Mouse (Mus musculus) forebrain, embryonic 12.5 days (tissue): ENCODE measurements at regions not wholly inside any gene's neighbourhood (a gene's known extent, or its start where the extent isn't known, plus 50 kb on each side); places are given as distances from the start of the nearest gene placed in this dataset.

Experiments
- ATAC-seq: fragments of 200-750 bp; cut with Nextera tagmentation; 2 replicates; pipeline ENCODE4 v1.8.0; 2017; ENCODE audit warnings: moderate TSS enrichment; ENCODE audit not compliant: low FRiP score
- H3K27ac ChIP-seq: fragments of 300-500 bp; sonication (generic); 2 replicates; pipeline ENCODE4 v1.5.1; 2016; ENCODE audit warnings: mild to moderate bottlenecking
- H3K27me3 ChIP-seq: fragments of 300-500 bp; sonication (generic); 2 replicates; pipeline ENCODE4 v1.6.1; 2016; ENCODE audit warnings: mild to moderate bottlenecking
- H3K36me3 ChIP-seq: fragments of 300-500 bp; sonication (generic); replicated peaks from 2 replicates; pipeline ENCODE4 v1.6.1; 2016; ENCODE audit warnings: mild to moderate bottlenecking
- H3K4me1 ChIP-seq: fragments of 300-500 bp; sonication (generic); 2 replicates; pipeline ENCODE4 v1.6.1; 2016
- H3K4me2 ChIP-seq: fragments of 300-500 bp; sonication (generic); 2 replicates; pipeline ENCODE4 v1.6.1; 2016; ENCODE audit warnings: mild to moderate bottlenecking, moderate library complexity
- H3K4me3 ChIP-seq: fragments of 300-500 bp; sonication (generic); replicated peaks from 2 replicates; pipeline ENCODE4 v1.5.1; 2016; ENCODE audit warnings: mild to moderate bottlenecking
- H3K9ac ChIP-seq: fragments of 300-500 bp; sonication (generic); 2 replicates; pipeline ENCODE4 v1.6.1; 2016; ENCODE audit warnings: mild to moderate bottlenecking
- H3K9me3 ChIP-seq: fragments of 300-500 bp; sonication (generic); 2 replicates; pipeline ENCODE4 v1.6.1; 2016
- whole genome bisulfite sequencing: fragments of 180-500 bp; shearing (Covaris S2); methylation state at CpG from one replicate; pipeline ENCODE4 v1.1.7; 2016; 5-methylcytosine and 5-hydroxymethylcytosine counted together

- H3K4me3 ChIP-seq, result no peak overlapping the region
Measured at GRCm38 (mm10) chr13:107314746-107315145, 292.8 kb upstream of the Kif2a start.

GRCm38 (mm10) chr13:107308958-107309639 is 287.2 kb upstream of the Kif2a start:
- H3K4me3 ChIP-seq, result no peak overlapping the region
- ATAC-seq, result peak; percentile 30; the same call in 1 of the 2 replicates
- no peaks in the 10 kb centered on the region for H3K36me3 ChIP-seq
- no peak overlapping the region for H3K9ac ChIP-seq
- H3K4me2 ChIP-seq, result peak overlapping the region; percentile 8; the same call in 1 of the 2 replicates
- H3K4me1 ChIP-seq, result peaks cover 9% of the 10 kb centered on the region; the same call in 1 of the 2 replicates
- 46% methylated on average over 6 of the region's 6 CpGs for WGBS
- H3K27me3 ChIP-seq, result 0 out of 2 replicates have a peak, but pooled peaks cover 3% of the 10 kb centered on the region
- no peaks in the 10 kb centered on the region for H3K9me3 ChIP-seq
- H3K27ac ChIP-seq, result no peak overlapping the region

More at GRCm38 (mm10) chr13:107314746-107315145, 292.8 kb upstream of the Kif2a start:
- no peak for ATAC-seq
- H3K27ac ChIP-seq, result no peak overlapping the region
- 0 out of 2 replicates have a peak, but pooled peaks cover 2% of the 10 kb centered on the region for H3K4me1 ChIP-seq
- WGBS, result 92% methylated on average over 7 of the region's 7 CpGs
- H3K4me2 ChIP-seq, result no peak overlapping the region
- H3K9me3 ChIP-seq, result no peaks in the 10 kb centered on the region
- H3K27me3 ChIP-seq, result 0 out of 2 replicates have a peak, but pooled peaks cover 3% of the 10 kb centered on the region
- no peaks in the 10 kb centered on the region for H3K36me3 ChIP-seq
- H3K9ac ChIP-seq, result no peak overlapping the region

GRCm38 (mm10) chr13:107308404-107308803 is 286.5 kb upstream of the Kif2a start:
- no peaks in the 10 kb centered on the region for H3K9me3 ChIP-seq
- H3K9ac ChIP-seq, result no peak overlapping the region
- H3K4me1 ChIP-seq, result peaks cover 9% of the 10 kb centered on the region; the same call in 1 of the 2 replicates
- H3K27ac ChIP-seq, result no peak overlapping the region
- H3K4me2 ChIP-seq, result no peak overlapping the region
- H3K36me3 ChIP-seq, result no peaks in the 10 kb centered on the region
- no peak for ATAC-seq
- H3K27me3 ChIP-seq, result 0 out of 2 replicates have a peak, but pooled peaks cover 3% of the 10 kb centered on the region
- H3K4me3 ChIP-seq, result no peak overlapping the region
- 94% methylated on average over 2 of the region's 2 CpGs for WGBS

GRCm38 (mm10) chr13:107306958-107307357 is 285.0 kb upstream of the Kif2a start:
- H3K4me3 ChIP-seq, result no peak overlapping the region
- H3K9ac ChIP-seq, result no peak overlapping the region
- H3K27ac ChIP-seq, result no peak overlapping the region
- ATAC-seq, result no peak
- no peaks in the 10 kb centered on the region for H3K27me3 ChIP-seq
- H3K9me3 ChIP-seq, result no peaks in the 10 kb centered on the region
- H3K36me3 ChIP-seq, result no peaks in the 10 kb centered on the region
- peaks cover 7% of the 10 kb centered on the region; the same call in 1 of the 2 replicates for H3K4me1 ChIP-seq
- 89% methylated on average over 1 of the region's 1 CpGs for WGBS
- H3K4me2 ChIP-seq, result no peak overlapping the region

DNA sequence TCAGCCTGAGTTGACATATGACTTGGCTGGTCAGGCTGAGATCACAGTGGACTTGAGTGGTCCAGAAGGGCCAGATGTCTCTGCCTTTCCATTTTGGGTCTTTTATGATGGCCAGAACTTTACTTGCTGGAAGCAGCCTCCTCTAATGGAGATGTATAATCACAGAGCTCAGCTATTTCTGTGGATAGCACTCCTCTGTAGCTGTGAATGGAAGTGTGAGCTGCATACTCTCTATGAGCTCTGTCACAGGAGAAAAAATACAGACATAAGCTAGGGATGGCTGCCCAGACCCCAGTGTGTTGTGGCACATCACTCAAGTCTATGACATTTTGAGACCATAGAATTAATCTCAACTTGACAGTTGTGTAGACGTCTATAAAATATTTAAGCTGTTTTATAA is 284.3 kb upstream of the Kif2a start:
- Histone ChIP-seq H3K9ac (no peak overlapping the region), H3K4me2 (no peak overlapping the region), H3K4me3 (no peak overlapping the region), H3K27me3 (no peaks in the 10 kb centered on the region), H3K36me3 (no peaks in the 10 kb centered on the region), H3K9me3 (no peaks in the 10 kb centered on the region), H3K27ac (no peak overlapping the region), H3K4me1 (peaks cover 7% of the 10 kb centered on the region; the same call in 1 of the 2 replicates)
- ATAC-seq, result no peak
- WGBS, result 86% methylated on average over 1 of the region's 1 CpGs

DNA sequence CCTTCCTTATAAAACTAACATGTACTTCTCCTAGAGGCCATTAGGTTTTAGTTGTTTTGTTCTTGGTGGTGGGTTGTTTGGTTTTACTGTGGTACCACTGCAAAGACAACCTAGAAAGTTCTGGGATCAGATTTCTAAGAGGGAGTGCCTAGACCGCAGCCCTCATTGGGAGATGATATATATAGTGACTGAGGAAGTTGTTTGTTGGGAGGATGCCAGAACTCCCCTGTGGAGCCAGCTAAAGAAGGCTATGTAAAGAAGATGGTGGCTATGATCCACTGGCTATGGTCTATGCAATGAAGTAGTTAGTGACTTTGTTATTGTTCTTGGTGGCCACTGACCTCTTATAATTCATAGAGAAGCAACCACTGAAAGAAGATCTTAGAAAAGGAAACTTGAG is 283.8 kb upstream of the Kif2a start:
- ATAC-seq, result no peak
- 83% methylated on average over 1 of the region's 1 CpGs for WGBS
- Histone ChIP-seq H3K27ac (no peak overlapping the region), H3K4me2 (no peak overlapping the region), H3K9me3 (no peaks in the 10 kb centered on the region), H3K4me1 (peaks cover 7% of the 10 kb centered on the region; the same call in 1 of the 2 replicates), H3K36me3 (no peaks in the 10 kb centered on the region), H3K27me3 (no peaks in the 10 kb centered on the region), H3K9ac (no peak overlapping the region), H3K4me3 (no peak overlapping the region)

GRCm38 (mm10) chr13:107303878-107304277 is 282.0 kb upstream of the Kif2a start:
- Histone ChIP-seq H3K27me3 (no peaks in the 10 kb centered on the region), H3K4me3 (no peak overlapping the region), H3K9me3 (no peaks in the 10 kb centered on the region), H3K36me3 (no peaks in the 10 kb centered on the region), H3K27ac (no peak overlapping the region), H3K4me2 (no peak overlapping the region), H3K4me1 (peaks cover 3% of the 10 kb centered on the region; the same call in 1 of the 2 replicates), H3K9ac (no peak overlapping the region)
- ATAC-seq, result no peak
- WGBS, result 85% methylated on average over 7 of the region's 7 CpGs

GRCm38 (mm10) chr13:107303322-107303721 is 281.4 kb upstream of the Kif2a start:
- no peak for ATAC-seq
- Histone ChIP-seq H3K9me3 (no peaks in the 10 kb centered on the region), H3K4me2 (no peak overlapping the region), H3K4me3 (no peak overlapping the region), H3K27ac (no peak overlapping the region), H3K4me1 (no peaks in the 10 kb centered on the region), H3K9ac (no peak overlapping the region), H3K36me3 (no peaks in the 10 kb centered on the region), H3K27me3 (no peaks in the 10 kb centered on the region)
- 81% methylated on average over 5 of the region's 5 CpGs for WGBS

GRCm38 (mm10) chr13:107300792-107301191 is 278.9 kb upstream of the Kif2a start:
- no peak for ATAC-seq
- H3K4me1 ChIP-seq, result no peaks in the 10 kb centered on the region
- WGBS, result 94% methylated on average over 2 of the region's 2 CpGs

DNA sequence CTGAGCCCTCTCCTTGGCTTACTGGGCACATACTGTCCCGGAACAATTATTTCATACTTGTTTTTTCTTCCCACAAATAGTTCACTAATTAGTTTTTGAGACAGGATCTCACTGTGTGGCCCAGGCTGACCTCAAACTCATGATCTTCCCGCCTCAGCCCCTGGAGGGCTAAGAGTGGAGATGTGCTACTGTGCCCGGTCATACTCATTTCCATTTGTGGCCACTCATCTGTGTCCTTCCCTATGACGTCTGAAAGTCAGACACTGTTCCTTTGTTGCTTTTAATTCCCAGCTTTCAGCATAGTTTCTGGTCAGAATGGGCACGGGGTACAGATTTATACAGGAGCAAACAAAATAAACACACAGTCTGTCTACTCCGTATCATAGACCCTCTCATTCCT is 242.7 kb upstream of the Kif2a start:
- whole genome bisulfite sequencing, result 72% methylated on average over 6 of the region's 6 CpGs
- Histone ChIP-seq H3K9ac (no peak overlapping the region), H3K4me1 (peaks cover 5% of the 10 kb centered on the region; the same call in 1 of the 2 replicates), H3K4me3 (no peak overlapping the region), H3K4me2 (no peak overlapping the region), H3K36me3 (no peaks in the 10 kb centered on the region), H3K9me3 (no peaks in the 10 kb centered on the region), H3K27ac (no peak overlapping the region), H3K27me3 (no peaks in the 10 kb centered on the region)
- no peak for ATAC-seq

More at GRCm38 (mm10) chr13:107300792-107301191, 278.9 kb upstream of the Kif2a start:
- no peaks in the 10 kb centered on the region for H3K36me3 ChIP-seq
- no peaks in the 10 kb centered on the region for H3K27me3 ChIP-seq
- H3K27ac ChIP-seq, result no peak overlapping the region
- H3K4me2 ChIP-seq, result no peak overlapping the region
- H3K4me3 ChIP-seq, result no peak overlapping the region
- H3K9ac ChIP-seq, result no peak overlapping the region
- no peaks in the 10 kb centered on the region for H3K9me3 ChIP-seq

- H3K4me3 ChIP-seq, result no peak overlapping the region
- H3K27me3 ChIP-seq, result no peaks in the 10 kb centered on the region
- no peak overlapping the region for H3K27ac ChIP-seq
- no peaks in the 10 kb centered on the region for H3K9me3 ChIP-seq
- no peaks in the 10 kb centered on the region for H3K36me3 ChIP-seq
- no peak overlapping the region for H3K9ac ChIP-seq
- WGBS, result 7% methylated on average over 6 of the region's 6 CpGs
- H3K4me2 ChIP-seq, result no peak overlapping the region
- no peak for ATAC-seq
- peaks cover 5% of the 10 kb centered on the region; the same call in 1 of the 2 replicates for H3K4me1 ChIP-seq
Measured at GRCm38 (mm10) chr13:107261479-107262050, 239.6 kb upstream of the Kif2a start.

DNA sequence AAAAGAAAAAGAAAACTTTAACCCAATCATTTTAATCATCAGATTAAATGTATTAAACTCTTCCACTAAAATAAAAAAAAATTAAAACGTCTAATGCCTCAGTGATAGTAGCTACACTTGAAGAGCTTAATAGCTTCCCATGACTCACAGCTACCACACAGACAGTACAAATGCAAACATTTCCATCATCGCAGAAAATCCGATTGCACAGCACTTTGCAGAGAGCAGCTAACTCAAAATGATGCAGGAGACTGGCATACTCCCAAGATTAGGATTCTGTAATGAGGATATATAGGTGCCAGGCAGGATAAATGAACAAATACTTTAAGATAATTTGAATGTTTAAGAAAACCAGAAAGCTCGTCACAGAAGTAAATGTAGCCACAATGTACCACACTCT is 238.3 kb upstream of the Kif2a start:
- H3K4me1 ChIP-seq, result peaks cover 5% of the 10 kb centered on the region; the same call in 1 of the 2 replicates
- no peaks in the 10 kb centered on the region for H3K9me3 ChIP-seq
- H3K27me3 ChIP-seq, result no peaks in the 10 kb centered on the region; the same call in 1 of the 2 replicates
- H3K4me2 ChIP-seq, result no peak overlapping the region
- no peaks in the 10 kb centered on the region for H3K36me3 ChIP-seq
- H3K27ac ChIP-seq, result no peak overlapping the region
- WGBS, result 84% methylated on average over 4 of the region's 4 CpGs
- no peak for ATAC-seq
- no peak overlapping the region for H3K9ac ChIP-seq
- no peak overlapping the region for H3K4me3 ChIP-seq
